Mouse (Mus musculus) liver, adult 2 months (tissue): ENCODE measurements around the gene Mindy4.

Experiments
- CTCF ChIP-seq: fragments of 200-500 bp; IDR thresholded peaks from 2 replicates; pipeline ENCODE4 v1.5.1; 2011; ENCODE audit warnings: low read depth, low read length, control low read depth
- POLR2A ChIP-seq: fragments of 200-500 bp; IDR thresholded peaks from 2 replicates; pipeline ENCODE4 v1.6.1; 2011; ENCODE audit warnings: low read length, control low read depth; ENCODE audit not compliant: insufficient read depth; ENCODE audit errors: extremely low read depth

GRCm38 (mm10) chr6:55342328-55342727 is 139.1 kb downstream of the Mindy4 start:
- TF ChIP-seq POLR2A (no peak), CTCF (no peak)
